Mouse (Mus musculus) heart, embryonic 16.5 days (tissue): ENCODE measurements at regions not wholly inside any gene's neighbourhood (a gene's known extent, or its start where the extent isn't known, plus 50 kb on each side); places are given as distances from the start of the nearest gene placed in this dataset.

Experiments used
- ATAC-seq: fragments of 200-750 bp; cut with Nextera tagmentation; replicated peaks from 2 replicates; pipeline ENCODE4 v1.8.0; 2017; ENCODE audit warnings: moderate number of reproducible peaks; ENCODE audit not compliant: insufficient read depth, low FRiP score; ENCODE audit errors: extremely low read depth
- H3K27ac ChIP-seq: fragments of 300-500 bp; sonication (generic); 2 replicates; pipeline ENCODE4 v1.5.1; 2014; ENCODE audit warnings: mild to moderate bottlenecking, low read length, control low read depth, moderate library complexity
- H3K27me3 ChIP-seq: fragments of 300-500 bp; sonication (generic); 2 replicates; pipeline ENCODE4 v1.6.1; 2014; ENCODE audit warnings: low read length, mixed read lengths; ENCODE audit not compliant: control insufficient read depth, insufficient read depth
- H3K36me3 ChIP-seq: fragments of 300-500 bp; sonication (generic); 2 replicates; pipeline ENCODE4 v1.6.1; 2014; ENCODE audit not compliant: control insufficient read depth, insufficient read depth
- H3K4me1 ChIP-seq: fragments of 300-500 bp; sonication (generic); 2 replicates; pipeline ENCODE4 v1.6.1; 2014; ENCODE audit warnings: low read length, mixed read lengths; ENCODE audit not compliant: control insufficient read depth, insufficient read depth
- H3K4me2 ChIP-seq: fragments of 300-500 bp; sonication (generic); 2 replicates; pipeline ENCODE4 v1.6.1; 2014; ENCODE audit warnings: low read depth, mild to moderate bottlenecking, control low read depth, low read length
- H3K4me3 ChIP-seq: fragments of 300-500 bp; sonication (generic); 2 replicates; pipeline ENCODE4 v1.5.1; 2014; ENCODE audit warnings: mild to moderate bottlenecking, control low read depth, low read length
- H3K9ac ChIP-seq: fragments of 300-500 bp; sonication (generic); 2 replicates; pipeline ENCODE4 v1.6.1; 2014; ENCODE audit warnings: low read length, control low read depth
- H3K9me3 ChIP-seq: fragments of 300-500 bp; sonication (generic); replicated peaks from 2 replicates; pipeline ENCODE4 v1.6.1; 2016; ENCODE audit warnings: low read length; ENCODE audit not compliant: control insufficient read depth
- WGBS: fragments of 180-500 bp; shearing (Covaris S2); extraction: QIAGEN DNeasy Blood & Tissue Kit; methylation state at CpG from one replicate; pipeline ENCODE4 v1.1.7; 2014; 5-methylcytosine and 5-hydroxymethylcytosine counted together

DNA sequence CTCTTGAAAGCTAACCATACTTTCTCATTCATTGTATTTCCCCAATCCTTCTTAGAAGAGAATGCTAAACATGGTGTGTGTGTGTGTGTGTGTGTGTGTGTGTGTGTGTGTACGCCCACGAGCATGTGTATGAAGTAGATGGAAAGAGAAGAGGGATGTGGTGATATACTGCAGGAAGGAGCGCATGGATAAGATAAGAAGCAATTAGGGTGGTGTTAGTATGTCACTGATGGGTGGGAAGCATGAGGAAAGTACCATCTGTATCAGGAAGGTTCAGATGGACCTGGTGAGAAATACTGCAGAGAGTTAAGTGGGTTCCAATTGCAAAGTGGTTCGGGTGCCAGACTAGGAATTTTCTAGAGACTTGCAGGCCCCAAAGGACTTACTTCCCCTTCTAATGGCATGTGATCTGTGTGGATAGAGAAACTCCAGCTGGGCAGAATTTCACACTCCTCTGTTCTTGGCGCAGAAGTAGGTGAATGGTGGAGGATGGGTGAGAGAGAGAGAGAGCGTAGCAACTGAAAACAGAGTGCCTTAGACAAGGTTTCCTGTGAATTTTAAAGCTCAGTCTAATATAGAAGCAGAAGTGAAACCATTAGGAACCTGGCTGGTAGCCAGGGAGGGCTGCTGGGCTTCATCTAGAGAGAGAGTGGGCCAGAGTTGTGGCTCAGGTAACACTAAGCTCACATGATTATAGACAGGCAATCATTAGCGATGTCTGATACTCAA is 257.5 kb downstream of the Insc start:
- Histone ChIP-seq H3K4me2 (no peak overlapping the region), H3K36me3 (no peaks in the 10 kb centered on the region), H3K4me3 (no peak overlapping the region), H3K4me1 (peaks cover 11% of the 10 kb centered on the region), H3K9ac (no peak overlapping the region), H3K9me3 (no peaks in the 10 kb centered on the region), H3K27ac (no peak overlapping the region; the same call in 1 of the 2 replicates), H3K27me3 (no peaks in the 10 kb centered on the region)
- 42% methylated on average over 7 of the region's 7 CpGs for WGBS
- ATAC-seq, result no peak

DNA sequence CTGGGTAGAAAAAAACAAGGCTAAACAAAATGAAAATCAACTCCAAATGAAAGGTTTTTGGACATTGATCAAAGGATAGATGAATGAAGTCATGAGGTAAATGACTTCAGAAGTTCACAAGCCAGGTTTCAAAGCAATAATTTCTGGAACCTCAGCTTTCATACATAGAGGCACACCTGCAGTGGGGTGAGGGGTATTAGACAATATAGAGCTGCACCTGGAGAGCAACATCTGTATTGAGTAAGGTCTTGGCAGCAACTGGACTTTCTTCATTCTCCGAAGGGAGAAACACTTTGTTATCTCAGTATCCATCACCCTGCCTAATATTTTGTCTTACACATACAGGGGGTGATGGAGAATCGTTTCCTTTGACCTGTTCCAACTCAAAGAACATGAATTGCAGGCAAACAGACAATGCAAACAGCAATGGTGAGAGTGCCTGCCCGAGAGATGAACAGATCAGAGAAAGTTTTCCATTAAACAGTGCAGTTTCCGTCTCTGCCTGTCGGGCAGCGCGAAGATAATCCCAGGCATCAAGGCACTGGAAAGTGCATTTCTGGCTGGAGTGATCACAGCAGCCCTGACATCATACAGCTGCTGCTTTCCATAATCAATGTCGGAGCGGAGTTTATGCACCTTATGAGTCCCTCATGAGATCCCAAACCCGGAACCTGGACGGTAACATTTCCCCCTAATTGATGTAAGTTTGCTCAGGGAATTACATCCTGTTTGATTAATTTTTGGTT is 270.9 kb downstream of the Insc start:
- Histone ChIP-seq H3K9me3 (no peaks in the 10 kb centered on the region), H3K36me3 (no peaks in the 10 kb centered on the region), H3K4me2 (no peak overlapping the region), H3K4me3 (no peak overlapping the region), H3K27me3 (no peaks in the 10 kb centered on the region), H3K9ac (no peak overlapping the region), H3K27ac (no peak overlapping the region), H3K4me1 (no peaks in the 10 kb centered on the region; the same call in 1 of the 2 replicates)
- ATAC-seq, result no peak
- 58% methylated on average over 11 of the region's 11 CpGs for WGBS

DNA sequence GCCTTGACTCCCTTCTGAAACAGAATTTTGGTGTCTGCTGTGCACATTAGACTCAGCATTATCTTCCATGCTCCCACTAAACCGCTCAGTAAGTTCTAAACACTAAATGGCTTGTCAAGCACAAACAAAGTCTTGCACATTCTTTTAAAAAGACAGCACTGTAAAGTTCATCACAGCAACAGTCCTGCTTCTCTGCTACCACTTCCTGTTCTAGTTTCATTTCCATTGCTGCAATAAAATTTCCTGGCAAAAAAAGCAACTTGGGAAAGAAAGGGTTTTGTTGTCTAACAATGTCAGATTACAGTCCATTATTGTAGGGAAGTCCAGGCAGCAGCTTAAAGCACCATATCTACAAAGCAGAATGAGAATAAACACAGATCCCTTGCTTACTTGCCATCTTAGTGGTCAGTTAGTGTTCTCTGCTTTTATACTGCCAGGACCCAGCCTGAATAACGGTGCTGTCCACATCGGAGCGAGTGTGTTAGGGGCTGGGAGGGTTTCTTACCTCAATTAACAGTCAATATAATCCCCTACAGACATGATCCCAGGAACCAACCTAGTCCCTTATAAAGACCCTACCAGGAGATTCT is 276.0 kb downstream of the Insc start:
- no peaks in the 10 kb centered on the region for H3K36me3 ChIP-seq
- H3K9ac ChIP-seq, result no peak overlapping the region
- H3K9me3 ChIP-seq, result no peaks in the 10 kb centered on the region
- ATAC-seq, result no peak
- H3K27ac ChIP-seq, result no peak overlapping the region
- H3K4me3 ChIP-seq, result no peak overlapping the region
- no peaks in the 10 kb centered on the region for H3K27me3 ChIP-seq
- no peak overlapping the region for H3K4me2 ChIP-seq
- 64% methylated on average over 4 of the region's 4 CpGs for WGBS
- H3K4me1 ChIP-seq, result no peaks in the 10 kb centered on the region; the same call in 1 of the 2 replicates

DNA sequence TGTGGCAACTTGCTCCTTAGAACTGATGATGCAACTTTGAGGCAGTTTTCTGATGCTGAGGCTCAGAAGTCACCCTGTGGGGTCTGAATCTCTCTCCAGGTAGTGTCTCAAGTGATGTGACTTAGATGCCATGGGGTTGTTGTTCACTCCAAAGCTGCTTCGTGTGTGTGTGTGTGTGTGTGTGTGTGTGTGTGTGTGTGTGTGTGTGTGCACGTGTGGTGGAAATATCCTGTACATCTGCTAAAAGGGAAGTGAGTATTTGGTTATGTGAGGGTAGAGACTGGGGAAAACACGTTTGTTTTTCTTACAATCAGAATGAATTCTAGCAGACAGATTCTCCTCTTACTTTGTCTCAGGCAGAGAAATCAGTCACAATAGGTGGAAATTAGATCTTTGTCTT is 276.5 kb downstream of the Insc start:
- no peaks in the 10 kb centered on the region for H3K27me3 ChIP-seq
- no peak for ATAC-seq
- H3K4me3 ChIP-seq, result no peak overlapping the region
- no peaks in the 10 kb centered on the region for H3K4me1 ChIP-seq
- no peak overlapping the region for H3K4me2 ChIP-seq
- no peak overlapping the region for H3K9ac ChIP-seq
- H3K36me3 ChIP-seq, result no peaks in the 10 kb centered on the region
- WGBS, result 48% methylated on average over 3 of the region's 3 CpGs
- no peaks in the 10 kb centered on the region for H3K9me3 ChIP-seq
- H3K27ac ChIP-seq, result no peak overlapping the region

DNA sequence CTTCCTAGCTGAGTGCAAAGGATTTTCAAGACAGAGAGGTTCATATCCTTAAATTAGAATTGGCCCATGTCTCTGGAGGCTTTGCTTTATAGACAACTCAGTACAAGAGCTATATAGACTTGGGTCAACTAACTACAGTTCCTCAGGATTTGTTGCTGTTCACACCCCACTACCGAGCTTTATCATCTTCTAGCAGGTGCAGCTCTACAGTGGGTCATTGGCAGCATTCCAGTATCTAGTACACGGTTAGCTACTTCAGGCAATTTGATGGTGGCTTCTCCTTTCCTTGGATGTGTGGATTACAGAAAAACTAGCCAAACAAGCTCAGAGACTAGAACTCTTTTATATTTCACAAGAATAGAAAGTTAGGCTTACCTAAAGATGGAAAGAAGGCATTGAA is 282.3 kb downstream of the Insc start:
- Histone ChIP-seq H3K27me3 (no peaks in the 10 kb centered on the region), H3K4me3 (no peak overlapping the region), H3K9ac (no peak overlapping the region), H3K4me2 (no peak overlapping the region), H3K27ac (no peak overlapping the region), H3K36me3 (no peaks in the 10 kb centered on the region), H3K4me1 (no peaks in the 10 kb centered on the region), H3K9me3 (no peaks in the 10 kb centered on the region)
- WGBS, result 38% methylated on average over 2 of the region's 2 CpGs
- ATAC-seq, result no peak

DNA sequence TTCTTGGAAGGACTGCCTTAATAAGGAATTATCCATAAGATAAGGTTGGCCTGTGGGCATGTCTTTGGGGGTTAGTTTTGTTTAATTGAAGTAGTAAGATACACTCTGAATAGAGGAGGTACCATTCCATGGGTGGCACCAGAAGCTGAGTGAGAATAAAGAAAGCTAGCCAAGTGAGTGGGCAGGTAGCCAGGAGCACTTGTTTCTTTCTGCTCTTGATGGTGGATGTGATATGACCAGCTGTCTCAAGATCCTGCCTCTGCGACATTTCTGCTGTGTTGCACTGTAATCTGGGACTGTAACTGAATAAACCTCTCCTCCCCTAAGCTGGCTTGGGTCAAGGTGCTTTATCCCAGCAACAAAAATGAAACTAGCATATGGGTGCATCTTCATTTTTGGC is 284.2 kb downstream of the Insc start:
- H3K9ac ChIP-seq, result no peak overlapping the region
- no peaks in the 10 kb centered on the region for H3K36me3 ChIP-seq
- H3K9me3 ChIP-seq, result no peaks in the 10 kb centered on the region
- WGBS, result 28% methylated on average over 1 of the region's 1 CpGs
- no peak overlapping the region for H3K4me3 ChIP-seq
- H3K4me2 ChIP-seq, result no peak overlapping the region
- no peak for ATAC-seq
- no peak overlapping the region for H3K27ac ChIP-seq
- H3K4me1 ChIP-seq, result no peaks in the 10 kb centered on the region
- H3K27me3 ChIP-seq, result no peaks in the 10 kb centered on the region

DNA sequence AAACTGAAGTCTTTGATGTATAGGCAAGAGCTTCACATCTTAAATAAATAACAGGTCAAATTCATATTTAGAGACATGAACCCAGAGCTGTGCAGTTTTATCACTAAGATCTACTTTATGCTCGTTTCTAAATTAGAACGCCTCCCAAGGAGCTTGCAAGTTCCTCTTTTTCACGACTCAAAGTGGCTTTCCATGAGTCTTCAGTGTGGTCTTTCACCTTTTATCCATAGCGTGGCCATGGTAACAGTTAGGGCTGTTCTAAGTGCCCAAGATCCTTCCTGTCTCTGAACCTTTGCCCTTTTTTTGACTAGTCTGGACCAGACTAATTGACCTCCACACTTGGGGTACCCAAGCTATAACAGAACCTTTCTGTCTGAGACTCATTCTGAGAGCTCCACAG is 290.5 kb downstream of the Insc start:
- H3K9ac ChIP-seq, result no peak overlapping the region
- H3K27me3 ChIP-seq, result no peaks in the 10 kb centered on the region
- H3K36me3 ChIP-seq, result no peaks in the 10 kb centered on the region
- no peaks in the 10 kb centered on the region for H3K4me1 ChIP-seq
- no peak overlapping the region for H3K4me2 ChIP-seq
- ATAC-seq, result no peak
- H3K4me3 ChIP-seq, result no peak overlapping the region
- no peaks in the 10 kb centered on the region for H3K9me3 ChIP-seq
- 68% methylated on average over 4 of the region's 4 CpGs for WGBS
- H3K27ac ChIP-seq, result no peak overlapping the region

DNA sequence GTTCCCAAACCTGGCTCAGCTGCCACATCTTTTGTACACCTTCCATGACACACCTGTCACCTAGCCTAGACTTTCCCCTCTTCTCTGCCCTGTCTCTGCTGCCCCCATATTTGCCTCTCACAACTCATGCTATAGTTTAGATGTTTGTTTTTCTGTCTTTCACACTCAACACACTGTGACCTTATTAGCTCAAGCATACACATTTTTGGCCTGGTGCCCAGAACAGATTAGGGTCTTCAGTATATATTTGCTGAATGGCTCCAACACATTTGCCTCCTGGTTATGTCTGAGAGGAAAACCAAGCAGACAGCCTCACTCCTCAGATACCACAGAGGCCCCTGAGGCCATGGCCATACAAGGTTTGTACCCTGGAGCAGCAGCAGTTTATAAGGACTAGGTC is 312.0 kb downstream of the Insc start:
- ATAC-seq, result no peak
- Histone ChIP-seq H3K4me2 (no peak overlapping the region), H3K27ac (no peak overlapping the region), H3K4me3 (no peak overlapping the region), H3K27me3 (no peaks in the 10 kb centered on the region), H3K9ac (no peak overlapping the region), H3K9me3 (no peaks in the 10 kb centered on the region), H3K4me1 (peaks cover 5% of the 10 kb centered on the region; the same call in 1 of the 2 replicates), H3K36me3 (no peaks in the 10 kb centered on the region)

DNA sequence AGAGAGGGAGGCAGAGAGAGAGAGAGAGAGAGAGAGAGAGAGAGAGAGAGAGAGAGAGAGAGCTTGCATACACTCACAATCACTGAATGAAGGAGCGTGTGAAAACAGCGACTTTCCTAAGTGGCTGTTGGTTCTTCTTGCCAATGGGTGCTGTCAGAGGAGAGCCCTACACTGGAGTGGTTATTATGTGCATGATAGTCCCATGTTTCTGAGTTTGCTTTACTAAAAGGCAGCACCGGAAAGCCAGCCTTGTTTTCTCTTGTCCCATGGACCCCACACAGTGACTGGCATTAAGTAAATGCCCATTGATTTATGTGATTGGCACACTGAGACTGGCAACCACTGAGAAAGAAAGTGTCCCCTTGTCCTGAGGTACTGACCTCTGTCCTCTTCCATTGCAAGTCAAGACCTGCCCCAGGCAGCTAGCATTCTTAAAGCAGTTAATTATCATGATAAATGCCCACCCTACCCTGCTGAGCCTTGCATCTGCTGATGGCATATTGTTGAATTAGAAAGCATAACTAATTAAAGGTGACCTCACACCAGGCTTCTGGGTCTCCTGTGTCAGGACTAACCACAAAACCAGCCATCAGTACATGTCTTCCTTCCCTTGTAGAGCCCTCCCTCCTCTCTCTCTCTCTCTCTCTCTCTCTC is 313.6 kb downstream of the Insc start:
- ATAC-seq, result no peak
- Histone ChIP-seq H3K9me3 (no peaks in the 10 kb centered on the region), H3K27me3 (no peaks in the 10 kb centered on the region), H3K9ac (no peak overlapping the region), H3K4me2 (no peak overlapping the region), H3K27ac (no peak overlapping the region), H3K4me1 (peaks cover 5% of the 10 kb centered on the region; the same call in 1 of the 2 replicates), H3K4me3 (no peak overlapping the region), H3K36me3 (no peaks in the 10 kb centered on the region)
- WGBS, result 56% methylated on average over 3 of the region's 3 CpGs
